Mouse (Mus musculus): ENCODE measurements at regions not wholly inside any gene's neighbourhood (a gene's known extent, or its start where the extent isn't known, plus 50 kb on each side); places are given as distances from the start of the nearest gene placed in this dataset.

- Histone ChIP-seq H3K36me3 (ENCODE audit: insufficient read depth, low read length) (no peaks in the 10 kb centered on the region), H3K9ac (replicated peaks; ENCODE audit: low read length) (no peak overlapping the region), H3K27ac (ENCODE audit: low read length) (no peak overlapping the region), H3K4me2 (replicated peaks; ENCODE audit: low read depth, low read length) (no peak overlapping the region), H3K4me3 (ENCODE audit: low read length) (no peak overlapping the region), H3K9me3 (ENCODE audit: low read length) (no peaks in the 10 kb centered on the region), H3K4me1 (ENCODE audit: insufficient read depth, low read length) (no peaks in the 10 kb centered on the region), H3K27me3 (ENCODE audit: insufficient read depth, low read length) (peaks cover 4% of the 10 kb centered on the region; the same call in 1 of the 2 replicates)
- WGBS, result 40% methylated on average over 3 of the region's 3 CpGs
- ATAC-seq (ENCODE audit: low FRiP score, low TSS enrichment), result no peak
Observed at GRCm38 (mm10) chr6:64797600-64797999, 68.7 kb downstream of the Atoh1 start.

DNA sequence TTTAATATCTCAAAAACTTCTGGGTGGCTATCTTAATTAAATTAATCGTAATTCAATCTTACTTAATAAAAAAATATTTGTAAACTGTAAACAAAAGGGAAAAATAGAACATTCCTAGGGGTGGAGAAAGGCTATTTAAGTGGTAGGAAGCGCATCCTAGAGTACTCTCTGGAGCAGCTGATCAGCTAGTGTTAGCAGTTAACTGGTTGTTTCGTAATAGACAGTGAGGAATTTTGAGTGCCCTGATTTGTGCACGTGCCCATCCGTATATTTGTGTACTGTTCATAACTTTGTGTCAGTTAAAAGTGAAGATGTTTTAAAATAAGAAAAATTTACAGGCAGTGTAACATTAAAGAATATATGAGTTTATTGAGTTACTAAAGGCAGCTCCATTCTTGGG, 69.9 kb downstream of the Atoh1 start:
- peak overlapping the region; percentile 61 for H3K4me2 ChIP-seq (replicated peaks; ENCODE audit: low read depth, low read length)
- no peak overlapping the region for H3K27ac ChIP-seq (ENCODE audit: low read length)
- no peak overlapping the region for H3K9ac ChIP-seq (replicated peaks; ENCODE audit: low read length)
- no peaks in the 10 kb centered on the region for H3K4me1 ChIP-seq (ENCODE audit: insufficient read depth, low read length)
- H3K36me3 ChIP-seq (ENCODE audit: insufficient read depth, low read length), result no peaks in the 10 kb centered on the region
- peaks cover 4% of the 10 kb centered on the region; the same call in 1 of the 2 replicates for H3K27me3 ChIP-seq (ENCODE audit: insufficient read depth, low read length)
- H3K9me3 ChIP-seq (ENCODE audit: low read length), result no peaks in the 10 kb centered on the region
- H3K4me3 ChIP-seq (ENCODE audit: low read length), result 0 out of 2 replicates have a peak overlapping the region, but pooled peaks have one; percentile 40
- 55% methylated on average over 5 of the region's 5 CpGs for WGBS
- no peak for ATAC-seq (ENCODE audit: low FRiP score, low TSS enrichment)

DNA sequence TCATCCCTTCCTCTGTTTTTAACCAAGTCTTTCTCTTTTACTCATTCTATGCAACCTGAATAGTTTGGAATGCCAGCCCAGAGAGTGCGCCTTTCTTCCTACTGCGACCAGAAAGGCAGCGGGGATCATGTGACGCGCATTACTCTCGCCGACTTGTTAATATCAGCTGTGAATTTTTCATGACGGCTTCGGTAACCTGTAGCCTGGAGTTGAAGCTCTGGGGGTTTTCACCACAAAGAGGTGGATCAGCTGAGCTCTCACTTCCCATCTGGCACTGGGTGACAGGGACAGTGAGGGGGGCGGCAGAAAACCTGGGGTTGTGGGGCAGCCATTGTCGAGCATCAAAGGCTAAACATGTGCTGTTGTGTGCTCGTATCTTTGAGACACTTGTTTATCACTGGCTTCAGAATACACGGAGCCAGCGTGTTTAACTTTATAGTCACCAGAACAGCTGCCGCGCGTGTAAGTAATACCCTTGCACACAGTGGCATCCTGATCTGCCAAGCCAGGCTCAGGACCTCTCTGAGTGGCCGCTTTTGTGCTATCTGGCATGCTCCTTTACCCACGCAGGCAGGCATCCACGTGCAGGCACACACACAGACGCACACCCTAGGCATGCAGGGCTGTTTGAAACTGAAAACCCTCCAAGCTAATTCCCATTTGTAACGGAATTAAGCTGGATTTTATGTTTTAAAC, 70.5 kb downstream of the Atoh1 start:
- H3K36me3 ChIP-seq (ENCODE audit: insufficient read depth, low read length), result no peaks in the 10 kb centered on the region
- 0 out of 2 replicates have a peak overlapping the region, but pooled peaks have one; percentile 16 for H3K9ac ChIP-seq (replicated peaks; ENCODE audit: low read length)
- H3K27ac ChIP-seq (ENCODE audit: low read length), result no peak overlapping the region
- peak; percentile 51 for ATAC-seq (ENCODE audit: low FRiP score, low TSS enrichment)
- no peaks in the 10 kb centered on the region for H3K9me3 ChIP-seq (ENCODE audit: low read length)
- WGBS, result 8% methylated on average over 22 of the region's 22 CpGs
- H3K4me3 ChIP-seq (ENCODE audit: low read length), result peak overlapping the region; percentile 40
- H3K4me2 ChIP-seq (replicated peaks; ENCODE audit: low read depth, low read length), result peak overlapping the region; percentile 61
- peaks cover 4% of the 10 kb centered on the region; the same call in 1 of the 2 replicates for H3K27me3 ChIP-seq (ENCODE audit: insufficient read depth, low read length)
- no peaks in the 10 kb centered on the region for H3K4me1 ChIP-seq (ENCODE audit: insufficient read depth, low read length)

- H3K4me3 ChIP-seq (ENCODE audit: low read length), result no peak overlapping the region
- H3K27me3 ChIP-seq (ENCODE audit: insufficient read depth, low read length), result peaks cover 4% of the 10 kb centered on the region; the same call in 1 of the 2 replicates
- no peaks in the 10 kb centered on the region for H3K9me3 ChIP-seq (ENCODE audit: low read length)
- 63% methylated on average over 3 of the region's 3 CpGs for WGBS
- H3K27ac ChIP-seq (ENCODE audit: low read length), result no peak overlapping the region
- H3K4me1 ChIP-seq (ENCODE audit: insufficient read depth, low read length), result no peaks in the 10 kb centered on the region
- H3K9ac ChIP-seq (replicated peaks; ENCODE audit: low read length), result no peak overlapping the region
- ATAC-seq (ENCODE audit: low FRiP score, low TSS enrichment), result no peak
- no peak overlapping the region for H3K4me2 ChIP-seq (replicated peaks; ENCODE audit: low read depth, low read length)
- no peaks in the 10 kb centered on the region for H3K36me3 ChIP-seq (ENCODE audit: insufficient read depth, low read length)
Observed at GRCm38 (mm10) chr6:64800965-64801364, 72.0 kb downstream of the Atoh1 start.

GRCm38 (mm10) chr6:64815115-64815514, 86.2 kb downstream of the Atoh1 start:
- no peak for ATAC-seq (ENCODE audit: low FRiP score, low TSS enrichment)

GRCm38 (mm10) chr6:64849097-64849648, 120.2 kb downstream of the Atoh1 start:
- no peaks in the 10 kb centered on the region for H3K4me1 ChIP-seq (ENCODE audit: insufficient read depth, low read length)
- H3K27ac ChIP-seq (ENCODE audit: low read length), result no peak overlapping the region
- no peaks in the 10 kb centered on the region for H3K27me3 ChIP-seq (ENCODE audit: insufficient read depth, low read length)
- H3K4me3 ChIP-seq (ENCODE audit: low read length), result no peak overlapping the region
- no peak overlapping the region for H3K9ac ChIP-seq (replicated peaks; ENCODE audit: low read length)
- ATAC-seq (ENCODE audit: low FRiP score, low TSS enrichment), result no peak
- WGBS, result 81% methylated on average over 4 of the region's 4 CpGs
- H3K4me2 ChIP-seq (replicated peaks; ENCODE audit: low read depth, low read length), result no peak overlapping the region
- H3K9me3 ChIP-seq (ENCODE audit: low read length), result no peaks in the 10 kb centered on the region
- H3K36me3 ChIP-seq (ENCODE audit: insufficient read depth, low read length), result no peaks in the 10 kb centered on the region

More at GRCm38 (mm10) chr6:64815115-64815514, 86.2 kb downstream of the Atoh1 start:
- H3K9me3 ChIP-seq (ENCODE audit: low read length), result no peaks in the 10 kb centered on the region
- H3K4me2 ChIP-seq (replicated peaks; ENCODE audit: low read depth, low read length), result no peak overlapping the region
- no peak overlapping the region for H3K27ac ChIP-seq (ENCODE audit: low read length)
- H3K4me1 ChIP-seq (ENCODE audit: insufficient read depth, low read length), result no peaks in the 10 kb centered on the region
- no peaks in the 10 kb centered on the region for H3K36me3 ChIP-seq (ENCODE audit: insufficient read depth, low read length)
- no peak overlapping the region for H3K9ac ChIP-seq (replicated peaks; ENCODE audit: low read length)
- H3K27me3 ChIP-seq (ENCODE audit: insufficient read depth, low read length), result no peaks in the 10 kb centered on the region
- H3K4me3 ChIP-seq (ENCODE audit: low read length), result no peak overlapping the region
- 93% methylated on average over 1 of the region's 1 CpGs for WGBS

DNA sequence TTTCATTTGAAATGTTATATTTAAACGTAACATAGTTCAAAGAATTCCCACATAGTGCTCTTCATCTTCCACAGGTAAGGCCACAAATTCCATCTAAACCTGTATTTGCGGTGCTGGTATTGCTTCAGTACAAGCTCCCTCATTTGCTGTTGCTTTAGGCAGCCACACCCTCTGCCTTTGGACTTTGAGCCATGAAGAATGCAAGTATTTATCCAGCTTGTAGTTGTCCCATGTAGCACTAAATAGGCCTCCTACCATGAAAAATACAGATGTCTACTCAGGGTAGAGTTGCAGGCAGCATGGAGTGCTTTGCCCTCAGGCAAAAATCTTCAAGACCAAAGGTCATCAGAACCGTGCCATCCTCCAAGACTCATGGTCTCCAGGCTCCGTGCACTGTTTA, 134.0 kb downstream of the Atoh1 start:
- no peak for ATAC-seq (ENCODE audit: low FRiP score, low TSS enrichment)
- H3K27me3 ChIP-seq (ENCODE audit: insufficient read depth, low read length), result no peaks in the 10 kb centered on the region
- WGBS, result 75% methylated on average over 4 of the region's 4 CpGs

GRCm38 (mm10) chr6:64896420-64896819, 146.0 kb upstream of the Smarcad1 start:
- H3K4me1 ChIP-seq (ENCODE audit: insufficient read depth, low read length), result no peaks in the 10 kb centered on the region
- no peak for ATAC-seq (ENCODE audit: low FRiP score, low TSS enrichment)

More for the DNA sequence above, 134.0 kb downstream of the Atoh1 start:
- H3K9ac ChIP-seq (replicated peaks; ENCODE audit: low read length), result no peak overlapping the region
- no peak overlapping the region for H3K27ac ChIP-seq (ENCODE audit: low read length)
- H3K4me3 ChIP-seq (ENCODE audit: low read length), result no peak overlapping the region
- H3K4me2 ChIP-seq (replicated peaks; ENCODE audit: low read depth, low read length), result no peak overlapping the region
- H3K9me3 ChIP-seq (ENCODE audit: low read length), result no peaks in the 10 kb centered on the region
- H3K36me3 ChIP-seq (ENCODE audit: insufficient read depth, low read length), result no peaks in the 10 kb centered on the region
- H3K4me1 ChIP-seq (ENCODE audit: insufficient read depth, low read length), result no peaks in the 10 kb centered on the region

More at GRCm38 (mm10) chr6:64896420-64896819, 146.0 kb upstream of the Smarcad1 start:
- H3K27me3 ChIP-seq (ENCODE audit: insufficient read depth, low read length), result no peaks in the 10 kb centered on the region
- no peak overlapping the region for H3K4me2 ChIP-seq (replicated peaks; ENCODE audit: low read depth, low read length)
- no peak overlapping the region for H3K27ac ChIP-seq (ENCODE audit: low read length)
- H3K9ac ChIP-seq (replicated peaks; ENCODE audit: low read length), result no peak overlapping the region
- H3K9me3 ChIP-seq (ENCODE audit: low read length), result no peaks in the 10 kb centered on the region
- WGBS, result 83% methylated on average over 5 of the region's 5 CpGs
- no peaks in the 10 kb centered on the region for H3K36me3 ChIP-seq (ENCODE audit: insufficient read depth, low read length)
- no peak overlapping the region for H3K4me3 ChIP-seq (ENCODE audit: low read length)
